ENCODE assay signal across 13 mouse cellular contexts in the genomic region with DNA sequence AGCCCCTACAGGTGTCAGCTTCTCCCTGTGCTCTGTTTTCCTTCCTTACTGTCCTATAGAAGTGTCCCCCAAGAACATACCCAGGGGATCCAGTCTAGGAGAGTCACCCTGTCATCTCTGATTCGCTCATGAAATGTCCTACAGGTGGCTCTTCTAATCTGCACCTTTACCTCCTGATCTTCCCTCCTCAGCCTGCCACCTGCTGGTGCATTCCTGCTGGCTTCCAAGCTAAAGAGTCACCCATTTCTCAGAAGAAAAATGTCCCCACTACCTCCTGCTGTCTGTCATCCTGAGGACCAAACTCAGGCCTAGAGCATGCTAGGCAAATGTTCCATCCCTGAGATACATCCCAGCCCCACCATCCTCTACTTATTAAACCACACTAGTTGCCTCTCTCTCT.
DNase-seq lines count a peak whose midpoint lies in the region; ATAC-seq and TF ChIP-seq lines count a peak whose summit lies in the region.
"Had no signal": no experiment of that assay in that cellular context is flagged by ENCODE, and none has a peak within 500 bp of the region (broad histone marks: within the 10 kb centered on the region; RNA-seq: fewer than 3 reads in every experiment).

No protein-coding gene starts in this region.

- DNase-seq in kidney, adult 18-20 months: peak; percentile 37
- DNase-seq in urinary bladder, postnatal 25 days (ENCODE audit: low spot score): peak; percentile 7
- no peak for DNase-seq in urinary bladder, adult 2 months (ENCODE audit: low spot score)
- DNase-seq in lung, postnatal 0 days (ENCODE audit: low spot score): no peak
- DNase-seq in thymus, postnatal 4 days: peak; percentile 76
- no peak for DNase-seq in MN1 (ENCODE audit: low spot score)
- no peak for DNase-seq in retina, postnatal 1 day
- DNase-seq: cerebellum, adult 9-11 months had no signal

- H3K27me3 ChIP-seq in kidney, embryonic 15.5 days: no peaks in the 10 kb centered on the region
- no peaks in the 10 kb centered on the region for H3K27me3 ChIP-seq in lung, postnatal 0 days (replicated peaks; ENCODE audit: insufficient read depth, low read length)
- H3K27me3 ChIP-seq: heart, embryonic 12.5 days; hindbrain, embryonic 12.5 days; megakaryocyte, embryonic 14.5 days had no signal

- H3K4me1 ChIP-seq in kidney, embryonic 15.5 days: no peaks in the 10 kb centered on the region
- no peaks in the 10 kb centered on the region for H3K4me1 ChIP-seq in lung, postnatal 0 days (ENCODE audit: insufficient read depth, low read depth, low read length)
- H3K4me1 ChIP-seq: embryonic facial prominence, embryonic 13.5 days; heart, embryonic 12.5 days; hindbrain, embryonic 12.5 days; megakaryocyte, embryonic 14.5 days had no signal

- WGBS in kidney, embryonic 15.5 days: 79% methylated on average over 1 of the region's 1 CpGs
- 44% methylated on average over 1 of the region's 1 CpGs for WGBS in lung, postnatal 0 days

- H3K4me3 ChIP-seq in kidney, embryonic 15.5 days (replicated peaks): no peak overlapping the region
- no peak overlapping the region for H3K4me3 ChIP-seq in lung, postnatal 0 days (ENCODE audit: low read depth, low read length)
- H3K4me3 ChIP-seq: embryonic facial prominence, embryonic 13.5 days; heart, embryonic 12.5 days; hindbrain, embryonic 12.5 days; megakaryocyte, embryonic 14.5 days had no signal

- H3K4me2 ChIP-seq in kidney, embryonic 15.5 days: no peak overlapping the region
- no peak overlapping the region for H3K4me2 ChIP-seq in lung, postnatal 0 days (replicated peaks; ENCODE audit: low read depth, low read length)
- H3K4me2 ChIP-seq: embryonic facial prominence, embryonic 13.5 days; heart, embryonic 12.5 days; hindbrain, embryonic 12.5 days had no signal

- TF ChIP-seq EP300 in lung, postnatal 0 days (IDR thresholded peaks at IDR 0.05): no peak

- no peak overlapping the region for H3K9ac ChIP-seq in kidney, embryonic 15.5 days
- no peak overlapping the region for H3K9ac ChIP-seq in lung, postnatal 0 days (replicated peaks; ENCODE audit: low read depth)
- H3K9ac ChIP-seq: embryonic facial prominence, embryonic 13.5 days; heart, embryonic 12.5 days; hindbrain, embryonic 12.5 days had no signal

- H3K9me3 ChIP-seq in kidney, embryonic 15.5 days (replicated peaks): no peaks in the 10 kb centered on the region
- no peaks in the 10 kb centered on the region for H3K9me3 ChIP-seq in lung, postnatal 0 days (ENCODE audit: low read length)
- H3K9me3 ChIP-seq: embryonic facial prominence, embryonic 13.5 days; heart, embryonic 12.5 days; hindbrain, embryonic 12.5 days had no signal

- peak; percentile 56 for TF ChIP-seq CTCF in lung, postnatal 0 days (IDR thresholded peaks at IDR 0.05)

- no peaks in the 10 kb centered on the region for H3K36me3 ChIP-seq in kidney, embryonic 15.5 days
- no peaks in the 10 kb centered on the region for H3K36me3 ChIP-seq in lung, postnatal 0 days (ENCODE audit: insufficient read depth, low read length)
- H3K36me3 ChIP-seq: embryonic facial prominence, embryonic 13.5 days; heart, embryonic 12.5 days; hindbrain, embryonic 12.5 days had no signal

- ATAC-seq in kidney, embryonic 15.5 days (replicated peaks; ENCODE audit: low FRiP score): no peak
- ATAC-seq in lung, postnatal 0 days: no peak

- no peak overlapping the region for H3K27ac ChIP-seq in kidney, embryonic 15.5 days
- H3K27ac ChIP-seq in lung, postnatal 0 days (ENCODE audit: low read length): no peak overlapping the region
- H3K27ac ChIP-seq: embryonic facial prominence, embryonic 13.5 days; hindbrain, embryonic 12.5 days had no signal

Comparison
In these comparisons a context has a peak if more than half of its experiments do, and no peak if none do; other contexts are left out.
1. DNase-seq: peak in kidney, adult 18-20 months (single experiment), urinary bladder, postnatal 25 days (single experiment) and thymus, postnatal 4 days (single experiment); none in urinary bladder, adult 2 months (single experiment), lung, postnatal 0 days (single experiment), MN1 (single experiment) and retina, postnatal 1 day (single experiment).